Comparison of ENCODE assay signal across 34 mouse cellular contexts in the genomic region with DNA sequence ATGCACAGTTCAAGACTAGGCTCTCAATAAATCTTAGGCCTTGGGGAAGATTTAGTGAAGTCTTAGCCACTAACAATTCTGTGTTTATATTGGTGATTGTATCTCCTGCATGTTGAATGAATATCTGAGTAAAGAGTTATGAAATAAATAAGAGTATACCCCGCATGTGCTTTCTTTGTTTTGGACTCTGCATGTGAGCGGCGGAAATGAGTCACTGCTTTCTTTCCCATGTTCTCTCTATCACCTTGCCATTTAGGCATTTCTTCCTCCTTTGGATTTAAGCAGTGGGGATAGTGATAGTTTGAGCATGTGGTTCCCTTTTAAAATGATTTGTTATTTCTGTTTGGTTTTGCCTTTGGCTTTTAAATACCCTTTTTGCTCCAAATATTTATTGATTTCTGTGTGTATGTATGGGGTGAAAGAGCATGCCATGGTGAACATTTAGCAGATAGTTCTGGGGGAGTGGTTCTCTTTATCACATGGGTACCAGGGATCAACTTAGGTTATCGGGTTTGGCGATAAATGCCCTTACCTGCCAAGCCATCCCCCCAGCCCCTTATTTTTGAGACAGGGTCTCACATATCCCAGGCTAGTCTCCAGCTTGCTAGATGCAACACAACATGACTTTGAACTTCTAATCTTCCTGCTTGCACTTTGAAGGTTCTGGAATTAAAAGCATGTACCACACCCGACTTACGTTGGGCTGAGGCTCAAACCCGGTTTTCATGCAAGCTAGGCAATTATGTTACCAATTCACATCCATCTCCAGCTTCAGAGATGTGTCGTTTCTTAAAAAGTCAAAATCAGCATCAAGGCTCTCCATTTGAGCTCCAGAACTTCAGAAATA. TPM values are rescaled to one million over a fixed set of nuclear protein-coding genes. Genes with fewer than 3 reads are reported as not detected.
A peak's percentile ranks its signal among the peaks of the same experiment; 100 is the strongest.
DNase-seq lines count a peak whose midpoint lies in the region; ATAC-seq lines count a peak whose summit lies in the region.
"Had no signal": no experiment of that assay in that cellular context is flagged by ENCODE, and none has a peak within 500 bp of the region (broad histone marks: within the 10 kb centered on the region; RNA-seq: fewer than 3 reads in every experiment).

No protein-coding gene starts in this region.

- H3K4me3 ChIP-seq in liver, embryonic 13.5 days (replicated peaks), result no peak overlapping the region
- H3K4me3 ChIP-seq in liver, embryonic 16.5 days (ENCODE audit: low read depth, low read length), result no peak overlapping the region
- H3K4me3 ChIP-seq: embryonic facial prominence, embryonic 12.5 days; embryonic facial prominence, embryonic 15.5 days; erythroblast, embryonic 14.5 days; forebrain, embryonic 10.5 days; forebrain, embryonic 13.5 days; heart, adult 2 months; heart, embryonic 10.5 days; heart, embryonic 13.5 days had no signal

- DNase-seq in 3T3-L1 (ENCODE audit: low read depth, low spot score), result peak; percentile 10
- DNase-seq in liver, embryonic 13.5 days, result no peak
- no peak for DNase-seq in layer of hippocampus, postnatal 14 days (ENCODE audit: low spot score in 2 of 2)
- DNase-seq in kidney, adult 8-10 months, result no peak
- no peak for DNase-seq in thymus, postnatal 25 days
- DNase-seq: adrenal gland, adult 8-10 months; adrenal gland, postnatal 25 days; cerebellum, adult 11-12 months; cerebellum, adult 8-10 months; gastrocnemius, postnatal 10 days; gastrocnemius, postnatal 36 days; heart, adult 2 months; heart, postnatal 14 days had no signal

- ATAC-seq in erythroblast, adult 5-6 weeks (replicated peaks; ENCODE audit: low FRiP score, poor library complexity, severe bottlenecking), result peak; percentile 57; the same call in 1 of the 2 replicates
- peak; percentile 70 for ATAC-seq in liver, embryonic 13.5 days (ENCODE audit: low read depth)
- peak; percentile 63 for ATAC-seq in liver, embryonic 16.5 days (ENCODE audit: low read depth)
- ATAC-seq: activated CD4-positive, CD25-positive, alpha-beta regulatory T cell, adult 4 months; CD4-positive, CD25-positive, alpha-beta regulatory T cell, adult 4 months; forebrain, embryonic 13.5 days; forebrain, embryonic 16.5 days; hindbrain, postnatal 0 days had no signal

- H3K9ac ChIP-seq in liver, embryonic 13.5 days, result no peak overlapping the region
- H3K9ac ChIP-seq in liver, embryonic 16.5 days (ENCODE audit: low read depth, low read length), result no peak overlapping the region
- H3K9ac ChIP-seq: embryonic facial prominence, embryonic 12.5 days; embryonic facial prominence, embryonic 15.5 days; forebrain, embryonic 13.5 days; heart, embryonic 13.5 days; hindbrain, embryonic 14.5 days had no signal

- peak overlapping the region; percentile 85 for H3K27ac ChIP-seq in liver, embryonic 13.5 days
- H3K27ac ChIP-seq in liver, embryonic 16.5 days (ENCODE audit: low read length), result peak overlapping the region; percentile 82
- H3K27ac ChIP-seq: embryonic facial prominence, embryonic 12.5 days; embryonic facial prominence, embryonic 15.5 days; forebrain, embryonic 10.5 days; forebrain, embryonic 13.5 days; heart, adult 2 months; heart, embryonic 10.5 days; heart, embryonic 13.5 days; hindbrain, embryonic 14.5 days; hindbrain, postnatal 0 days had no signal

- no peaks in the 10 kb centered on the region for H3K9me3 ChIP-seq in liver, embryonic 13.5 days (replicated peaks)
- 0 out of 2 replicates have a peak, but pooled peaks cover 2% of the 10 kb centered on the region for H3K9me3 ChIP-seq in liver, embryonic 16.5 days (replicated peaks; ENCODE audit: control insufficient read depth, low read length)
- H3K9me3 ChIP-seq: embryonic facial prominence, embryonic 12.5 days; embryonic facial prominence, embryonic 15.5 days; forebrain, embryonic 10.5 days; forebrain, embryonic 13.5 days; heart, embryonic 10.5 days had no signal

- no peaks in the 10 kb centered on the region for H3K27me3 ChIP-seq in liver, embryonic 13.5 days
- no peaks in the 10 kb centered on the region for H3K27me3 ChIP-seq in liver, embryonic 16.5 days (ENCODE audit: control insufficient read depth, insufficient read depth, low read depth, low read length)
- H3K27me3 ChIP-seq: embryonic facial prominence, embryonic 15.5 days; forebrain, embryonic 13.5 days; heart, embryonic 13.5 days had no signal

- peaks cover 28% of the 10 kb centered on the region for H3K4me1 ChIP-seq in liver, embryonic 13.5 days (replicated peaks)
- H3K4me1 ChIP-seq in liver, embryonic 16.5 days (ENCODE audit: control insufficient read depth, low read depth, low read length), result peaks cover 8% of the 10 kb centered on the region
- H3K4me1 ChIP-seq: embryonic facial prominence, embryonic 12.5 days; embryonic facial prominence, embryonic 15.5 days; forebrain, embryonic 10.5 days; forebrain, embryonic 13.5 days; heart, embryonic 10.5 days had no signal

- no peaks in the 10 kb centered on the region for H3K36me3 ChIP-seq in liver, embryonic 13.5 days
- H3K36me3 ChIP-seq in liver, embryonic 16.5 days (ENCODE audit: control insufficient read depth, insufficient read depth), result no peaks in the 10 kb centered on the region
- H3K36me3 ChIP-seq: embryonic facial prominence, embryonic 12.5 days; embryonic facial prominence, embryonic 15.5 days; forebrain, embryonic 10.5 days; heart, embryonic 10.5 days; heart, embryonic 13.5 days had no signal

- WGBS in liver, embryonic 13.5 days (ENCODE audit: insufficient replicate concordance), result 48% methylated on average over 9 of the region's 9 CpGs
- 47% methylated on average over 9 of the region's 9 CpGs for WGBS in liver, embryonic 16.5 days (ENCODE audit: insufficient replicate concordance)

- peak overlapping the region; percentile 40; the same call in 1 of the 2 replicates for H3K4me2 ChIP-seq in liver, embryonic 13.5 days
- H3K4me2 ChIP-seq in liver, embryonic 16.5 days (ENCODE audit: low read depth, low read length), result peak overlapping the region; percentile 36
- H3K4me2 ChIP-seq: embryonic facial prominence, embryonic 12.5 days; embryonic facial prominence, embryonic 15.5 days; forebrain, embryonic 13.5 days; heart, embryonic 13.5 days; hindbrain, embryonic 14.5 days had no signal

RNA-seq across cellular contexts. Expression of gene Asb11, which starts 10.3 kb away (rescaled TPM):
- not detected in 2 replicates for total RNA-seq in erythroblast, adult 5-6 weeks (2015; ENCODE audit: low replicate concordance)
- 0.77 and 3.3 TPM in 2 replicates for total RNA-seq in erythroblast, adult 5-6 weeks (2017; ENCODE audit: low replicate concordance)
- 0.09 and 0.17 TPM in 2 replicates for polyA plus RNA-seq in liver, embryonic 13.5 days (2015; fragmentation: Nextera tagmentation; extraction: Ambion mirVana)
- 0.08 and 0.11 TPM in 2 replicates for polyA plus RNA-seq in liver, embryonic 16.5 days (2015; fragmentation: Nextera tagmentation; extraction: Ambion mirVana)
- total RNA-seq in layer of hippocampus, postnatal 14 days (2021), result 1 to 10 TPM in 1 of 2 experiments, under 1 TPM in 1; 0.58 to 1.6 TPM
- total RNA-seq: adrenal gland, postnatal 25 days; hindbrain, postnatal 0 days had no signal
- polyA plus RNA-seq: activated CD4-positive, CD25-positive, alpha-beta regulatory T cell, adult 4 months; brain, embryonic 14.5 days; C2C12; CD4-positive, CD25-positive, alpha-beta regulatory T cell, adult 4 months; embryonic facial prominence, embryonic 12.5 days; embryonic facial prominence, embryonic 15.5 days; erythroblast, embryonic 14.5 days; forebrain, embryonic 10.5 days; forebrain, embryonic 13.5 days; forebrain, embryonic 16.5 days; hindbrain, embryonic 11.5 days; hindbrain, embryonic 14.5 days; hindbrain, postnatal 0 days had no signal

RNA-seq across cellular contexts. Expression of gene Piga, which starts 27.5 kb away (rescaled TPM):
- total RNA-seq in erythroblast, adult 5-6 weeks (2015; ENCODE audit: low replicate concordance), result 29.9 and 38.6 TPM in 2 replicates
- total RNA-seq in erythroblast, adult 5-6 weeks (2017; ENCODE audit: low replicate concordance), result 34.5 and 55.8 TPM in 2 replicates
- polyA plus RNA-seq in liver, embryonic 13.5 days (2015; fragmentation: Nextera tagmentation; extraction: Ambion mirVana), result 14.9 and 18.3 TPM in 2 replicates
- 10.5 and 12.3 TPM in 2 replicates for polyA plus RNA-seq in liver, embryonic 16.5 days (2015; fragmentation: Nextera tagmentation; extraction: Ambion mirVana)
- total RNA-seq in layer of hippocampus, postnatal 14 days (2021), result 1 to 10 TPM; 7.7 to 8.7 TPM

RNA-seq across cellular contexts. Expression of gene Asb9, which starts 59.1 kb away (rescaled TPM):
- total RNA-seq in erythroblast, adult 5-6 weeks (2015; ENCODE audit: low replicate concordance), result not detected in 2 replicates
- total RNA-seq in erythroblast, adult 5-6 weeks (2017; ENCODE audit: low replicate concordance), result not detected in 2 replicates
- 0.12 TPM in 1 of 2 replicates, not detected in the other for polyA plus RNA-seq in liver, embryonic 13.5 days (2015; fragmentation: Nextera tagmentation; extraction: Ambion mirVana)
- polyA plus RNA-seq in liver, embryonic 16.5 days (2015; fragmentation: Nextera tagmentation; extraction: Ambion mirVana), result 0.11 TPM in 1 of 2 replicates, not detected in the other
- not detected for total RNA-seq in layer of hippocampus, postnatal 14 days (2021)
- total RNA-seq: adrenal gland, postnatal 25 days; gastrocnemius, adult 18-20 months; gastrocnemius, postnatal 10 days; gastrocnemius, postnatal 36 days; granulocyte monocyte progenitor cell, adult 5-6 weeks; heart, adult 2 months; heart, postnatal 14 days; heart, postnatal 4 days; hindbrain, postnatal 0 days had no signal
- polyA plus RNA-seq: activated CD4-positive, CD25-positive, alpha-beta regulatory T cell, adult 4 months; C2C12; CD4-positive, CD25-positive, alpha-beta regulatory T cell, adult 4 months; erythroblast, embryonic 14.5 days; forebrain, embryonic 13.5 days; forebrain, embryonic 16.5 days; heart, adult 2 months; heart, embryonic 13.5 days; heart, embryonic 16.5 days; hindbrain, embryonic 14.5 days; hindbrain, postnatal 0 days had no signal
